ENCODE assay signal across 13 mouse cellular contexts in genomic region chr17:27925504-27925903, GRCm38 (mm10). TPM values are rescaled to one million over a fixed set of nuclear protein-coding genes. Genes with fewer than 3 reads are reported as not detected.
DNase-seq lines count a peak whose midpoint lies in the region; ATAC-seq and TF ChIP-seq lines count a peak whose summit lies in the region.
"Had no signal": no experiment of that assay in that cellular context is flagged by ENCODE, and none has a peak within 500 bp of the region (broad histone marks: within the 10 kb centered on the region; RNA-seq: fewer than 3 reads in every experiment).

No protein-coding gene starts in this region.

- ATAC-seq in hindbrain, postnatal 0 days: no peak
- ATAC-seq in hindbrain, embryonic 14.5 days (ENCODE audit: low FRiP score): no peak
- ATAC-seq in intestine, embryonic 14.5 days (replicated peaks; ENCODE audit: low FRiP score, low TSS enrichment, low read depth): 0 out of 2 replicates have a peak, but pooled peaks have one; percentile 29
- ATAC-seq in forebrain, embryonic 15.5 days (replicated peaks): no peak
- ATAC-seq: activated CD4-positive, CD25-positive, alpha-beta regulatory T cell, adult 4 months had no signal

- no peak overlapping the region for H3K4me3 ChIP-seq in hindbrain, postnatal 0 days (ENCODE audit: low read length)
- no peak overlapping the region for H3K4me3 ChIP-seq in hindbrain, embryonic 14.5 days (replicated peaks; ENCODE audit: low read length)
- H3K4me3 ChIP-seq in intestine, embryonic 14.5 days (ENCODE audit: low read depth, low read length): no peak overlapping the region
- no peak overlapping the region for H3K4me3 ChIP-seq in forebrain, embryonic 15.5 days
- H3K4me3 ChIP-seq: erythroblast, embryonic 14.5 days had no signal

- no peak overlapping the region for H3K9ac ChIP-seq in hindbrain, postnatal 0 days (replicated peaks; ENCODE audit: low read length)
- H3K9ac ChIP-seq in hindbrain, embryonic 14.5 days: no peak overlapping the region
- H3K9ac ChIP-seq in intestine, embryonic 14.5 days (ENCODE audit: low read length): no peak overlapping the region
- no peak overlapping the region for H3K9ac ChIP-seq in forebrain, embryonic 15.5 days (replicated peaks)

- H3K27ac ChIP-seq in hindbrain, postnatal 0 days: no peak overlapping the region
- no peak overlapping the region for H3K27ac ChIP-seq in hindbrain, embryonic 14.5 days
- peak overlapping the region; percentile 48; the same call in 1 of the 2 replicates for H3K27ac ChIP-seq in intestine, embryonic 14.5 days (ENCODE audit: low read depth)
- no peak overlapping the region for H3K27ac ChIP-seq in forebrain, embryonic 15.5 days (replicated peaks)

- TF ChIP-seq CTCF in hindbrain, postnatal 0 days (IDR thresholded peaks at IDR 0.05; ENCODE audit: low read depth): peak; percentile 18; the same call in 1 of the 2 replicates

- 70% methylated on average over 7 of the region's 7 CpGs for WGBS in hindbrain, postnatal 0 days
- WGBS in hindbrain, embryonic 14.5 days: 78% methylated on average over 7 of the region's 7 CpGs
- WGBS in intestine, embryonic 14.5 days: 66% methylated on average over 7 of the region's 7 CpGs
- 76% methylated on average over 7 of the region's 7 CpGs for WGBS in forebrain, embryonic 15.5 days

- H3K4me2 ChIP-seq in hindbrain, postnatal 0 days (ENCODE audit: low read depth, low read length): no peak overlapping the region
- H3K4me2 ChIP-seq in hindbrain, embryonic 14.5 days (replicated peaks): no peak overlapping the region
- H3K4me2 ChIP-seq in intestine, embryonic 14.5 days (ENCODE audit: low read length): no peak overlapping the region
- no peak overlapping the region for H3K4me2 ChIP-seq in forebrain, embryonic 15.5 days (replicated peaks)
- H3K4me2 ChIP-seq: midbrain, embryonic 11.5 days had no signal

- H3K36me3 ChIP-seq in hindbrain, postnatal 0 days (ENCODE audit: insufficient read depth, low read length): no peaks in the 10 kb centered on the region
- H3K36me3 ChIP-seq in hindbrain, embryonic 14.5 days (replicated peaks; ENCODE audit: control insufficient read depth, insufficient read depth): 0 out of 2 replicates have a peak, but pooled peaks cover 3% of the 10 kb centered on the region
- H3K36me3 ChIP-seq in intestine, embryonic 14.5 days (ENCODE audit: control insufficient read depth, insufficient read depth, low read length): no peaks in the 10 kb centered on the region
- H3K36me3 ChIP-seq in forebrain, embryonic 15.5 days: no peaks in the 10 kb centered on the region

- H3K27me3 ChIP-seq in hindbrain, postnatal 0 days (ENCODE audit: insufficient read depth, low read length): no peaks in the 10 kb centered on the region
- H3K27me3 ChIP-seq in hindbrain, embryonic 14.5 days (ENCODE audit: control insufficient read depth, insufficient read depth, low read length): no peaks in the 10 kb centered on the region
- no peaks in the 10 kb centered on the region for H3K27me3 ChIP-seq in intestine, embryonic 14.5 days (replicated peaks; ENCODE audit: control insufficient read depth, insufficient read depth, low read length)
- H3K27me3 ChIP-seq in forebrain, embryonic 15.5 days: no peaks in the 10 kb centered on the region

- H3K4me1 ChIP-seq in hindbrain, postnatal 0 days (ENCODE audit: insufficient read depth, low read length): no peaks in the 10 kb centered on the region
- peaks cover 8% of the 10 kb centered on the region; the same call in 1 of the 2 replicates for H3K4me1 ChIP-seq in hindbrain, embryonic 14.5 days (replicated peaks; ENCODE audit: control insufficient read depth, insufficient read depth, low read length)
- peaks cover 28% of the 10 kb centered on the region for H3K4me1 ChIP-seq in intestine, embryonic 14.5 days (replicated peaks; ENCODE audit: control insufficient read depth, insufficient read depth, low read length)
- peaks cover 21% of the 10 kb centered on the region for H3K4me1 ChIP-seq in forebrain, embryonic 15.5 days

- no peak for DNase-seq in hindbrain, postnatal 0 days (ENCODE audit: low spot score)
- no peak for DNase-seq in hindbrain, embryonic 14.5 days (ENCODE audit: low spot score)
- peak; percentile 74 for DNase-seq in 416B (ENCODE audit: low read depth)
- no peak for DNase-seq in intestine, embryonic 14.5 days (ENCODE audit: low spot score)
- peak; percentile 63 to 79 for DNase-seq in lung, postnatal 4 days
- DNase-seq in testis, postnatal 10 days (ENCODE audit: low spot score): no peak
- no peak for DNase-seq in right cerebral cortex, postnatal 25 days
- DNase-seq: cerebellum, adult 18-20 months; embryo, embryonic 11 days had no signal

- H3K9me3 ChIP-seq in hindbrain, postnatal 0 days (ENCODE audit: low read length): no peaks in the 10 kb centered on the region
- H3K9me3 ChIP-seq in hindbrain, embryonic 14.5 days (ENCODE audit: control insufficient read depth, low read length): no peaks in the 10 kb centered on the region
- H3K9me3 ChIP-seq in intestine, embryonic 14.5 days (ENCODE audit: control insufficient read depth, low read length): no peaks in the 10 kb centered on the region
- no peaks in the 10 kb centered on the region for H3K9me3 ChIP-seq in forebrain, embryonic 15.5 days

RNA-seq across cellular contexts. Expression of gene Taf11, which starts 15.9 kb away (rescaled TPM):
- total RNA-seq in hindbrain, postnatal 0 days (2014; rRNA removed): 7.7 and 15.3 TPM in 2 replicates
- 54.6 and 62.0 TPM in 2 replicates for polyA plus RNA-seq in hindbrain, postnatal 0 days (2015; fragmentation: Nextera tagmentation; extraction: Ambion mirVana)
- polyA plus RNA-seq in hindbrain, embryonic 14.5 days (2014; fragmentation: Nextera tagmentation; extraction: Ambion mirVana): 47.4 and 51.8 TPM in 2 replicates
- 59.7 and 66.0 TPM in 2 replicates for polyA plus RNA-seq in intestine, embryonic 14.5 days (2014; fragmentation: Nextera tagmentation; extraction: Ambion mirVana)
- polyA plus RNA-seq in forebrain, embryonic 15.5 days (2015; fragmentation: Nextera tagmentation; extraction: Ambion mirVana): 71.7 and 73.2 TPM in 2 replicates

RNA-seq across cellular contexts. Expression of gene Anks1, which starts 16.4 kb away (rescaled TPM):
- total RNA-seq in hindbrain, postnatal 0 days (2014; rRNA removed): 102 and 114 TPM in 2 replicates
- 35.0 and 35.8 TPM in 2 replicates for polyA plus RNA-seq in hindbrain, postnatal 0 days (2015; fragmentation: Nextera tagmentation; extraction: Ambion mirVana)
- polyA plus RNA-seq in hindbrain, embryonic 14.5 days (2014; fragmentation: Nextera tagmentation; extraction: Ambion mirVana): 62.3 and 69.0 TPM in 2 replicates
- 16.4 and 16.9 TPM in 2 replicates for polyA plus RNA-seq in intestine, embryonic 14.5 days (2014; fragmentation: Nextera tagmentation; extraction: Ambion mirVana)
- 35.3 and 38.6 TPM in 2 replicates for polyA plus RNA-seq in forebrain, embryonic 15.5 days (2015; fragmentation: Nextera tagmentation; extraction: Ambion mirVana)

Comparison
In these comparisons a context has a peak if more than half of its experiments do, and no peak if none do; other contexts are left out.
1. DNase-seq: peak in 416B (single experiment) and lung, postnatal 4 days (2 of 2); none in hindbrain, postnatal 0 days (single experiment), hindbrain, embryonic 14.5 days (single experiment), intestine, embryonic 14.5 days (single experiment), testis, postnatal 10 days (single experiment) and right cerebral cortex, postnatal 25 days (single experiment).